Mouse (Mus musculus) ES-Bruce4 (cell line): ENCODE data around the gene Cnn3. TPM values are rescaled to one million over a fixed set of nuclear protein-coding genes. Genes with fewer than 3 reads are reported as not detected.

Experiments used
- H3K27ac ChIP-seq: 2 replicates; pipeline ENCODE4 v1.5.1; 2012; ENCODE audit warnings: low read length, inconsistent platforms; ENCODE audit not compliant: insufficient read depth
- H3K27me3 ChIP-seq: 2 replicates; pipeline ENCODE4 v1.6.1; 2012; ENCODE audit warnings: mild to moderate bottlenecking, low read length, inconsistent platforms; ENCODE audit not compliant: control insufficient read depth, poor library complexity, insufficient read depth, severe bottlenecking
- H3K36me3 ChIP-seq: 2 replicates; pipeline ENCODE4 v1.6.1; 2012; ENCODE audit warnings: inconsistent platforms, mild to moderate bottlenecking, low read length, moderate library complexity; ENCODE audit not compliant: control insufficient read depth, poor library complexity, insufficient read depth, severe bottlenecking
- H3K4me1 ChIP-seq: one replicate; pipeline ENCODE4 v1.8.1; 2011; ENCODE audit warnings: low read length; ENCODE audit not compliant: control insufficient read depth, insufficient read depth
- H3K4me3 ChIP-seq: 2 replicates; pipeline ENCODE4 v1.5.1; 2011; ENCODE audit warnings: low read depth, mild to moderate bottlenecking, low read length
- H3K9ac ChIP-seq: 2 replicates; pipeline ENCODE4 v1.6.1; 2012; ENCODE audit warnings: low read depth, mild to moderate bottlenecking, inconsistent platforms; ENCODE audit not compliant: poor library complexity, severe bottlenecking
- H3K9me3 ChIP-seq: replicated peaks from 2 replicates; pipeline ENCODE4 v1.6.1; 2012; ENCODE audit warnings: mild to moderate bottlenecking, low read length, inconsistent platforms; ENCODE audit not compliant: control insufficient read depth, poor library complexity, insufficient read depth, severe bottlenecking
- CTCF ChIP-seq: IDR thresholded peaks from one replicate; pipeline ENCODE4 v1.8.1; 2011; ENCODE audit warnings: low read depth, low read length
- EP300 ChIP-seq: IDR thresholded peaks from 2 replicates; pipeline ENCODE4 v1.6.1; 2011; ENCODE audit warnings: low read depth, low read length; ENCODE audit not compliant: insufficient read depth
- POLR2A ChIP-seq: IDR thresholded peaks from one replicate; pipeline ENCODE4 v1.8.1; 2011; ENCODE audit warnings: low read length; ENCODE audit not compliant: insufficient read depth
- polyA plus RNA-seq: library from polyadenylated mRNA; stranded (reverse); fragments of >200 nt; gene quantifications from 2 replicates; pipeline ENCODE4 v1.2.4, GENCODE M21; 2011; ENCODE audit warnings: low read depth; ENCODE audit not compliant: missing spikeins, insufficient read depth, insufficient read length

Cnn3 gene
- polyA plus RNA-seq, 1 experiment: 623 TPM

- no peak overlapping the region for H3K4me3 ChIP-seq
Measured at GRCm38 (mm10) chr3:121430289-121430936, 4.1 kb downstream of the Cnn3 start.

GRCm38 (mm10) chr3:121433359-121433758, 7.1 kb downstream of the Cnn3 start:
- no peaks in the 10 kb centered on the region for H3K27me3 ChIP-seq
- peaks cover 8% of the 10 kb centered on the region for H3K36me3 ChIP-seq
- no peak overlapping the region for H3K4me3 ChIP-seq
- H3K27ac ChIP-seq: no peak overlapping the region
- peaks cover 7% of the 10 kb centered on the region for H3K4me1 ChIP-seq
- H3K9ac ChIP-seq: no peak overlapping the region
- H3K9me3 ChIP-seq: no peaks in the 10 kb centered on the region
- TF ChIP-seq POLR2A (no peak), EP300 (no peak), CTCF (no peak)

More at GRCm38 (mm10) chr3:121430289-121430936, 4.1 kb downstream of the Cnn3 start:
- peaks cover 2% of the 10 kb centered on the region for H3K36me3 ChIP-seq
- H3K4me1 ChIP-seq: peaks cover 4% of the 10 kb centered on the region
- no peaks in the 10 kb centered on the region for H3K9me3 ChIP-seq
- H3K9ac ChIP-seq: peak overlapping the region; percentile 56; the same call in 1 of the 2 replicates
- H3K27me3 ChIP-seq: no peaks in the 10 kb centered on the region
- peak overlapping the region; percentile 96 for H3K27ac ChIP-seq
- TF ChIP-seq EP300: peak; percentile 79
- no peak for TF ChIP-seq CTCF

- H3K9ac ChIP-seq: no peak overlapping the region
- TF ChIP-seq CTCF (no peak), EP300 (no peak), POLR2A (no peak)
- H3K4me3 ChIP-seq: no peak overlapping the region
- no peaks in the 10 kb centered on the region for H3K9me3 ChIP-seq
- H3K4me1 ChIP-seq: peaks cover 7% of the 10 kb centered on the region
- no peak overlapping the region for H3K27ac ChIP-seq
- H3K27me3 ChIP-seq: no peaks in the 10 kb centered on the region
- H3K36me3 ChIP-seq: peaks cover 8% of the 10 kb centered on the region
Measured at GRCm38 (mm10) chr3:121433968-121434533, 7.8 kb downstream of the Cnn3 start.

- Histone ChIP-seq H3K4me3 (no peak overlapping the region), H3K9ac (no peak overlapping the region), H3K27ac (no peak overlapping the region), H3K36me3 (peaks cover 8% of the 10 kb centered on the region; the same call in 1 of the 2 replicates), H3K27me3 (no peaks in the 10 kb centered on the region), H3K9me3 (no peaks in the 10 kb centered on the region), H3K4me1 (peaks cover 13% of the 10 kb centered on the region)
- TF ChIP-seq EP300 (no peak), CTCF (no peak), POLR2A (no peak)
Measured at GRCm38 (mm10) chr3:121435296-121435695, 9.0 kb downstream of the Cnn3 start.

GRCm38 (mm10) chr3:121437070-121437469, 10.8 kb downstream of the Cnn3 start:
- H3K9me3 ChIP-seq: no peaks in the 10 kb centered on the region
- no peak overlapping the region for H3K4me3 ChIP-seq
- H3K9ac ChIP-seq: no peak overlapping the region
- H3K36me3 ChIP-seq: peaks cover 22% of the 10 kb centered on the region
- H3K27me3 ChIP-seq: no peaks in the 10 kb centered on the region
- H3K4me1 ChIP-seq: peaks cover 16% of the 10 kb centered on the region
- H3K27ac ChIP-seq: no peak overlapping the region
- TF ChIP-seq CTCF: no peak
- no peak for TF ChIP-seq EP300
- TF ChIP-seq POLR2A: no peak

GRCm38 (mm10) chr3:121437996-121438395, 11.7 kb downstream of the Cnn3 start:
- no peak overlapping the region for H3K27ac ChIP-seq
- H3K4me1 ChIP-seq: peaks cover 16% of the 10 kb centered on the region
- no peak for TF ChIP-seq CTCF
- TF ChIP-seq POLR2A: no peak
- TF ChIP-seq EP300: no peak
- H3K9me3 ChIP-seq: no peaks in the 10 kb centered on the region
- H3K36me3 ChIP-seq: peaks cover 24% of the 10 kb centered on the region
- H3K27me3 ChIP-seq: no peaks in the 10 kb centered on the region
- no peak overlapping the region for H3K4me3 ChIP-seq
- H3K9ac ChIP-seq: no peak overlapping the region
